Mouse (Mus musculus): Measurements from ENCODE around the gene Pcgf1.

DNA sequence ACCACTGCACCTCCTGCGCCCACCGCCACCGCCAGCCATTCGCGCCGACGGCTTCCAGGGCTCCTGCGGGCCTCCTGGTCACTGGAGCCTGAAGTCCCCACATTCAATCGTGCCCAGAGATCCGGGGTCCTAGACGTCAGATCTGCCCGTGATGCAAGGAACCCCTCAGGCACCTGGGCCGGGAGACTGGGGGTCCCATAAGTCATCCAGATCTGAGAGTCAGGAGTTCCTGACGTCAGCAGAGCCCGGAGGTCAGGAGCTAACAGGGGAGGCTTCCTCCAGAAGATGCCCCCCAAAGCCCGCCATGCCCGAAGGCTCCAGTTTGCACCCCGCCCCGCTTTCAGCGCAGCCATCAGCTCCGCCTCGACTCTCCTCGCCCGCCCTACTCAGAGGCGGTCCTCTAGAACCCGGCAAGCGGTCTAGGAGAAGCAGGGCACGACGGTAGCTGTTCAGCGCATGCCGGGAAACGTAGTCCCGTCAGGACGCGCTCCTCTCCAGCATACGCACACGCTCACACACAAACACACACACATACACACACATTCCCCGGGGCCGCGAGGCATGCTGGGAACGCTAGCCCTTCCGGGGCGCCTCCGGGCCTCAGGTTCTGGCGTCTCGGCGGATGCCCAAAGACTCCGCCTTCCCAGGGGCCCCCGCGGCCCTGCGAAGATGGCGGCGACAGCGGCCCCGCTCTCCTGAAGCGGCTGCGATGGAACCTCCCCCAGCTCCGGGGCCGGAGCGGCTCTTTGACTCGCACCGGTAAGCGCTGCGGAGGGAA, 23.4 kb upstream of the Pcgf1 start, which contains the start of gene Aup1:
- TF ChIP-seq CTCF (IDR thresholded peaks at IDR 0.05; ENCODE audit: low read depth) = no peak
- peak; percentile 66 for TF ChIP-seq EP300 (IDR thresholded peaks at IDR 0.05; ENCODE audit: low read depth)

All from liver, embryonic 14.5 days (tissue).